Mouse (Mus musculus): ENCODE measurements around the gene Ksr1.
"Not testable (repeated sequence)": the region's sequence is repeated elsewhere in the genome, so short reads cannot be mapped to it uniquely, and the experiment has no call there.

Ksr1 gene

DNA sequence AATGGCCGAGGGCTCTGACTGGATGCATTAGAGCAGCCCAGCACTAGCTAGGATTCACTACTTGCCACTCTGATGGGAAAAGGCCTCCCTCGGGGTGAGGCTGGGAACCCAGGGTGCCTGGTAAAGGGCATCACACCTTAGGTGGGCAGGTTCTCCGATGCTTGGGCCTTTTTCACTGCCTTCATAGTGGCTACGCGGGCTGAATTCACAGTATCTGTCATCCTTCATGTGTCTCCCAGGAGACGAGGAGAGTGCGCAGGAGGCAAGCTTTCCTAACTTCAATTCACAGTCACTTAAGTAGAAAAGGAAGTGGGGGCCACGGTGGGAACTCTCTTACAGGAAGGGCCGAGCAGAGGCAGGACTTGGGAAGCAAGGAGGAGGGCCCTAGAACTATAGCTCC is 132.4 kb downstream of the Ksr1 start:
- no peak for DNase-seq (ENCODE audit: extremely low spot score, low spot score)

DNA sequence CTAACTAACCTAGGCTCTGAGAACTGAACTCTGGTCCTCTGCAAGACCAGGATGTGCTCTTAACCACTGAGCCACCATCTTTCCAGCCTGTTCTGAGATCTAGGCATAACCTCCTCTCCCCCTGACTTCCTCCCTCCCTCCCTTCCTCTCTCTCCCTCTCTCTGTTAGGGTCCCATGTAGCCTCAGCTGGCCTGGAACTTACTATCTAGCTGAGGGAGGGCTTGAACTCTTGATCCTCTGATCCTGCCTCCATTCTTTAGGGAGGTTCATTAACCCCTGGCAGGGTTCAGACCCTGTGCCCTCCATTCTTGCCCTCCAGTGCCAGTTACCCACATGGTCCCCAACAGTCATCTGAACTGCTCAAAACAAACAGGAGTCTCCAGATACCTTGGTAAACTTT is 133.2 kb downstream of the Ksr1 start:
- DNase-seq (ENCODE audit: extremely low spot score, low spot score): no peak

DNA sequence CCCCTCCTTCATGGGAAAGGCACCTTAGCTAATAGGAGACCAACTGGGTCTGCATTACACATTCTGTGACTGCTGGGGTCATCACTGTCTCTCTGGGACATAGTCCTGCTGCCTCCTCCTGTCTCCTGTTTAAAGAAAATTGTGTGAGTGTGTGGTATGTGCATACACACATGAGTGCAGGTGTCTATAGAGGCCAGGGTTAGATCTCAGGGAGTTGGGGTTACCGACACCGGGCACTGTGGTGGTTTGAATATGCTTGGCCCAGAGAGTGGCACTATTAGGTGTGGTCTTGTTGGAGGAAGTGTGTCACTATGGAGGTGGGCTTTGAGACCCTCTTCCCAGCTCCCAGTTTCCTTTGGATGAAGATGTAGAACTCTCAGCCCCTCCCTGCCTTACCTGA is 133.7 kb downstream of the Ksr1 start:
- no peak for DNase-seq (ENCODE audit: extremely low spot score, low spot score)

DNA sequence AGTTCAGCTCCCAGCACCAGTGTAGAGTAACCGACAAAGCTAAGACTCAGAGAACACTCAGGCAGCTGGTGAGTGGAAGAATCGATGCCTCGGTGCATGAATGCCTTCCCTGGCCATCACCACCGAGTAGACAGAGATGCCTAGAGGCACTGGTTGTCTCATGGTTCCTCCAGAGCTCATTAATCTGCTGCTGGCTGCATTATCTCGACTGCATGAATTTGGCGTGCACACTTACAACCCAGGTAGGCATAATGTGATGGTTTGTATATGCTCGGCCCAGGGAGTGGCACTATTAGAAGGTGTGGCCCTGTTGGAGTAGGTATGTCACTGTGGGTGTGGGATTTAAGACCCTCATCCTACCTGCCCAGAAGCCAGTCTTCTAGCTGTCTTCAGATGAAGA is 137.3 kb downstream of the Ksr1 start:
- DNase-seq (ENCODE audit: extremely low spot score, low spot score): no peak

DNA sequence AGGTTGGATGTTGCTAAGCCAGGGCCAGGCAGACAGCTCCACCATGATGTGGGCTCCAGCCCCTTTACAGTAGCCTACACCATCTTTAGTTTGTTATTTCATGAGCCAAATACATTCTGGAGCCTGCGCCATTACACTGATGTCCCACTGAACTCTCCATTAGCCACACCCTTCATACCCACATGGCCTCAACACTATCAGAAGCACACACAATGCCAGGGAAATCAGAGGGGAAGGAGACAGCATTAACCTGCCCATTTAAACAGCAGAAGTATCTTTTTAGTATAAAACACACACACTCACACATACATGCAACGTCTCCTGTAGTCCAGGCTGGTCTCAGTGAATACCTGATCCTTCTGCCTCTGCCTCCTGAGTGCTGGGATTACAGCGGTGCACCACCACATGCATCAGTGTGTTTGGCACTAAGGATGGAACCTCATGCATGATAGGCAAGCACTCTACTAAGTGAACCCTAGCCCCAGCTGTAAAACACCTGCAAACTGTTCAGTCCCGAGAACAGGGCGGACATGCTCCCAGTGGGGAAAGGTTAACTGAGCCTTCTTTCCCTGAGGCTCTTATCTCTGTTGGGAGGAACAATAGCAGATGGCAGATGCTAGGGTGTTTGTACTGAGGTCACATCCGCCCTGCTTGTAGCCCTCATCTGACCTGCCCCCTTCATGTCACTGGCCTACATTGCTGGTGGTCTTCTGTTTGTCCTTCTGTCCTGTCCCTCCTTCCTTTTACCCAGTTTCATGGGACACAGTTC is 138.0 kb downstream of the Ksr1 start:
- no peak for DNase-seq (ENCODE audit: extremely low spot score, low spot score)

DNA sequence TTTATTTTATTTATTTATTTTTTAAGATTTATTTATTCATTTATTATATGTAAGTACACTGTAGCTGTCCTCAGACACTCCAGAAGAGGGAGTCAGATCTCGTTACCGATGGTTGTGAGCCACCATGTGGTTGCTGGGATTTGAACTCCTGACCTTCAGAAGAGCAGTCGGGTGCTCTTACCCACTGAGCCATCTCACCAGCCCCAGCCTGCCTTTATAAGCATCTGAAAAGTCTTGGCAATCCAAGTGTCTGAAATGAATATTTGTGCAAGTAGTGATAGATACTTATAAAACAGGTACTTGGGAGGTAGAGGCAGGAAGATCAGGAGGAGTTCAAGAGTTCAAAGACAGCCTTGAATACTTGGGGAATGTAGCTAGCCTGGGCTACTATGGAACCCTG is 138.9 kb downstream of the Ksr1 start:
- DNase-seq (ENCODE audit: extremely low spot score, low spot score): not testable (repeated sequence)

DNA sequence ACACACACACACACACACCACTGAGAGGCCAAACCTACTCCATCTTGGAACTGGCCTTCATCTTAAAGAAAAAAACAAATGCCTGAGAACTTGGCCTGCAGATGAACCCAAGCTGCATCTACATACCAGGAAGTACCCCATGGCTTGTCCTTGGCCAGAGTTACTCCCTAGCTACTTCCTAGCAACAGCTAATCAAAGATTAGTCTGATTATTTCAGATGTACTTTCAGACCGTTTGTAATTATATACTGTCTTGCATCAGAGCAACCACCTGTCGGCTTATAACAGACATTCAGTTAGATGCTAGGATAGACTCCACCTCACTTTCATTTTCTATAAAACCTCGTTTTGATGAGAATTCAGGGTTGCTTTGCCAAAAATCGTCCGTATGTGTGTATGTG is 139.8 kb downstream of the Ksr1 start:
- no peak for DNase-seq (ENCODE audit: extremely low spot score, low spot score)

DNA sequence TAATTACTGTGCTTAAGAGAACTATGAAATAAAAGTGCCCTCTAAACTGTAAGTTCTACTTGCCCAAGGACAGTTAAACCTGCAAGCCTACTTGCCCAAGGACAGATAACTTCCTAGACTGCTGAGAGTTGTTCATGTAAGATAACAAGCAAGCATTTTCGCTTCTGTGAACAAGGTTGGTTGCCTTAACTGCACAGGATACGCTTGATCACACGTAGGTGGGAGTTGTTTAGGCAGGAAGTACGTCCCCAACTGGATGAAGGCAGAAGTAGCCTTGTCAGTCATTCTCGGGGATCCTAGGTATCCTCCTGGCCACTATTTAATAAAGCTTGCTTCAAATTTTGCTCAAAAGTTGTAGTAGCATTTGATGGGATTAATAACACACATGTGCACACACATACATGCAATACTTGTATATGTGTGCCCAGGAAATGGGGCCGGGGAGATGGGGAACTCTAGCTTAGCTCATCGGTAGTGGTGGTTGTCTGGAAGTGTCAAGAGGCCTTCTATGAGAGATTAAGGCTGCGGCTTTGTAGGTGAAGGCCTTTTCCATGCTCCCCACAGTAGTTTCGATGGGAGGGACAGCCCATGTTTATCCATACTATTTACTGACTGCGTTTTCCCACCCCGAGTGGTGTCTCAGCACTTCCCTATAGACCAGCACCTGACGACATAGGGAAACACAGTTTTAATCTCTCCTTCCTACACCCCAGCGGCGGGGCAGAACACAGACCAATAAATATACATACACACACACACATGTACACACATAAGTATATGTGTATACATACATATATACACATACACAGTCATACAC is 140.4 kb downstream of the Ksr1 start:
- no peak for DNase-seq (ENCODE audit: extremely low spot score, low spot score)

DNA sequence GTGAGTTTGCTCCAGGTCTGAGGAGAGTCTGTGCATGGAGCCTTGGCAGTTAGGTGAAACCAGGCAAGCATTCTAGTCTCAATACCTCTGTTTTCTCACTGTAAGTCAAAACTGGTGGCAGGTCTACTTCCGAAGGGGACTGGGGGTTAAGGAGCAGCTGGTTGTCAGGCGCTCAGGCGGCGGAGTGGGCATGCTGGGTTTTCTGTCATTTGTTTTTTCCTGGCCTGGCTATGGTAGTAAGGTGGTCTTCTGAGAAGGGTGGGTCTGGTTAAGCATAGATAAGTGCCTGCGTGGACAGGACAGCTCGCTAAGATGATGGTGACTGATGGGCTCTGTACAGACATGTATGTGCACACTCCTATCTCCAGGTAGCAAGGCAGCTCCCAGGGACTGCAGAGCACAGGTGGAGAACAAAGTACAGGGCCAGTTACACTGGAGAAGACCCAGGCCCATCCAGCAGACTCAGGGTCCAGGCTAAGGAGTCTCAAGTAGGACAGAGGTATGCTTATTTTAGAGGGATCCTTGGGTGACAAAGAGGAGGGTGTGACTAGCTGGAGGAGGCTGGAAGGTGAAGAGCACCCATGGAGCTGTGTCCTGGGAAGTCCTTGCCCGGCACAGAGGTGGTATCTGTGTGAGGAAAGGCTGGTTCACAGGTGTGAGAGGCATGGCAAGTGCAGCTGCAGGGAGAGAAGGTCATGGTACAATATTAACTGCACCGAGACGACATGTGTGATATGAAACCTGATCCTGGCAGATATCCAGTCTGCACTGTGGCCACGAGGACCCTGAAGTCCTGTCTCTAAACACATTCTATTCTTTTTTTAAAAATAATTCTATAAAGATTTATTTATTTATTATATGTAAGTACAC is 142.2 kb downstream of the Ksr1 start:
- DNase-seq (ENCODE audit: extremely low spot score, low spot score): no peak

DNA sequence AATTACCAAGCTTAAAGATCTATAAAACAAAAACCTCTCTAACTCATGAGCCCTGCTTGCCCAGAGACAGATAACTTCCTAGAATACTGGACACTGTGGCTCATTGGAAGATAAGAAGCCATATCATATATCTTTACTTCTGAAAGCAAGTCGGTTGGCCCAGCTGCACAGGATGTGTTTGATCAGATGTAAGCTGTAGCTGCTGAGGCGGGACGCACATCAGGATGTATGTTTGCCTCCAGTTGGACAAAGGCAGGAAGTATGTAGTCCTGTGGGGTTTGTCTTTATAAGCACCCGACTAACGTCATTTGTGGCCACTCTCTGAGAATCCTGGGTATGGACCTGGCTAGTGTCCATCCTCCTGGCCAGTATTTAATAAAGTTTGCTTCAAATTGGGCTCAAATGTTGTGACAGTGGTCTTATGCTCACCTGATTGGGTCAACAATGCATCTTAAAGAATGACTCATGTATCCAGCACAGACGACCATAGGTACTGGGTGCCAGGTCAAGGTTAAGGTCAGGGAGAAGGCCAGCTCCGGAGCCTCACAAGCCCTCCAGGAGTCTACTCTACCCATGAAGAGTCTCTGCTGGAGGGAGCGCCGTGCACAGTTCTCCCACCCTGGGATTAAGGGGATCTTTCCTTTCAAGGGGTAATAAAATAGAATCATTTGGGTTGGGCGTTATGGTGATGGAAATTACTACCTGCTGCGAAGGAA is 143.0 kb downstream of the Ksr1 start:
- no peak for DNase-seq (ENCODE audit: extremely low spot score, low spot score)

DNA sequence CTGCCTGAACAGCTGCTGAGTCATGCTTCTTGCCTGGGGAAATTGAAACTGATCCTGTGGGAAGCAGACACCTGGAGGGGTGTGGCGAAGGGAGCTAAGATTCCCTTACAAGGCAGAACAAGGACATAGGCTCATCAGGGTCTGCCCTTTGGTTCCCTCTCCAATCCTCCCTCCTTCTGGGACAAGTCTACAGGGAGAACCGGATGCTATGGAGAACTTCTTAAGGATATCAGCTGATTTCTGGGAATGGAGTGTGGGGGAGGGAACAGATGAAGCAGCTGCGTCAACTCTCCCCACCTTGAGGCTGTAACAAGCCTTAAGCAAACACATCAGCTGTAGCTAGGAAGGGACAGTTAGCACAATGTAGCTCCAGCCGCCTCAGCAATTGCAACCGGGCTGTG is 143.7 kb downstream of the Ksr1 start:
- DNase-seq (ENCODE audit: extremely low spot score, low spot score): no peak

DNA sequence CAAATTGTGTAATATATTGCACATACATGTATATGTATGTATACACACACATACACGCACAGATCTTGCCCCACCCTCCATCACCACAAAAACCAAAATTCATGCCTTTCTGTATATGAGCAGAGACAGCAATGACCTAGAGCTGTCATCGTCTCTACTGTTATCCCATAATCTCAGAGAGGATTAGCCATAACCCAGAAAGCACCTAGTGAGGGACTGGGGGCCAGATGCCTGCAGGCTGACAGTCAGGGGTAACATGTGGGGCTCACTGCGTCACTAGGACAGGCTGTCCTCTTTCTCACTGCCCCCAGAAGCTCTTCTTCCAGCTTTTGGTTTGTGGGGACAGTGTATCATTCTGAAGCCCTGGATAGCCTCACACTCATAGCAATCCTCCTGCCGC is 144.3 kb downstream of the Ksr1 start:
- DNase-seq (ENCODE audit: extremely low spot score, low spot score): no peak

DNA sequence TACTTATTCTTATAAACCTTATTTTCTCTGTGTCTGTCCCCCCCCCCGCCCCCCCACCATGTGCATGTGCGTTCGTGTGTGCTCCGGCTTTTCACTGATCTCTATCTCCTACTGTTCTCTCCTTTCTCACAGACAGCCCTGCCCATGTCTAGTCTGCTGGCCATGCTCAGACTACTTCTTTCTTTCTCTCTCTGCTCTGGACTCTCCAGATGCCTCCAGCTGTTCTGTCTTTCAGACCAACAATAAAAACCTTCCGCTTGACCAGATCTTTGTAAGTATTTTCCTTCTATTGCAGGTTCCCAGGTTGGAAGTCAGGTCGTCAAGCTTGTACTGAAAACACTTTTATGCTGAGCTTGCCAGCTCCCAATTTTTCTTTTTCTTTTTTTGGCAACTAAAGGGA is 147.1 kb downstream of the Ksr1 start:
- no peak for DNase-seq (ENCODE audit: extremely low spot score, low spot score)

DNA sequence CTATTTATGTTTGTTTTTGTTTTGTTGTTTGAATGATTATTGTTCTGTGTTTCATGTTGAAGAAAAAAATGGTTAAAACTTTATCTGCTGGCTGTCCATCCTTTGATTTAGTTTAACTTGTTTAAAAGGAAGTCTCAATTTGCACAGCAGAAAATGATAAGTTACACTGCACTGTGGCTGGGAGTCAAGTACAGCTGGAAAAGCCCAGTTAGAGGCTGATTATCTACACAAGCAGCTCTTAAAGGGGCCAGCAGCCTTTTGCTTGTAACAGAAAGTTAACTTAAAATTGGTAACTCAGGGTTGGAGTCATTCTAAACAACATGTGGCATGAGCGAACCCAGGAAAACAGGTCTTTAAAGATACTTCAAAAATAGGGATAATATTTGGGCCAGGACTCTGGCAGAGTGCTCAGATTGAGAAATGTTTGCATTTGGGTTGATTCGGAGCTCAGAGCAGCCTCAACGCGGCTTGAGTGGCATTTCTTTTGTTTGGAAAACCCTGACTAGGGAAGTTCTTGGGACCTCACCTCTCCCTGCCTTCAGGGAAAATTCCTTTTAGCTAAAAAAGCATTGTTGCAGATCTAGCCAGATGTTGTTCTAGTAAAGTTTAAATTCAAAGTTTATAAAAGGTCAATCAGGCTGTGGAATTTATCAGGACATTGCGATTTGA is 155.2 kb downstream of the Ksr1 start:
- DNase-seq (ENCODE audit: extremely low spot score, low spot score): not testable (repeated sequence)

DNA sequence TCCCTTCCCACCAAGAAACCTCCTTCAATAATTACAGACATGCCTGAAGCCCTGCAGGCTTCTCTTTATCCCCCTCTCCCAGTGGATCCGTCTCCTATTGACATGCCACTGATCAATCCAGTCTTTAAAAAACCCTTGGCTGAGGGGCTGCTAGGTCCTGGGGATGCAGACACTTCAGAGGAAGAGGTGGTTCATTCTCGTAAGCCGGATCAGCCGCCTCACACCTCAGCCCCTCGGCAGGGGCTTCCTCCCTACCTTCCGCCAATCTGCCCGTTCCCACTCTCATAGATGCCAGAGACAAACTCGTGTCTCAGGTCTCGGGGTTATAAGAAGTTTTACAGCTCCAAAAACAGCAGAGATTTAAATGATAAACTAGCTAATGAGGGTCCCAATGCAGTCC is 156.1 kb downstream of the Ksr1 start:
- no peak for DNase-seq (ENCODE audit: extremely low spot score, low spot score)

DNA sequence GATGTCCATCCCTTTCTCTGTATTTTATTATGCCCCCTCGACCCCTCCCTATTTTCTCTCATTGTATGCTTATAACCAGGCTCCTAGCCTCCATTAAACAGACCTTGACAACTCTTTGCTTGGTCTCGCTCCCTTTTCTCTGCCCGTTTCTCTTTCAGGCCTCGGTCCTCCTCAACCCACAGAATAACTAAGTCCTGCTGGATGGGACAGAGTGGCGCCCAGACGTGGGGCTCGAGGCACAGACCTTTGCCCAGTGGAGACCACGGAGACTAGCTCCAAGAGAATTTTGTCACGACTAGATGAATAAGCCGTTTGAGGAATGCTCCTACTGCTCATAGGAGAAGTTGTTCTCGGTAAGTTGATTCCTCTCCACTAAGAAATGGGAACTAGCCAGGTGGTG is 157.0 kb downstream of the Ksr1 start:
- not testable (repeated sequence) for DNase-seq (ENCODE audit: extremely low spot score, low spot score)

DNA sequence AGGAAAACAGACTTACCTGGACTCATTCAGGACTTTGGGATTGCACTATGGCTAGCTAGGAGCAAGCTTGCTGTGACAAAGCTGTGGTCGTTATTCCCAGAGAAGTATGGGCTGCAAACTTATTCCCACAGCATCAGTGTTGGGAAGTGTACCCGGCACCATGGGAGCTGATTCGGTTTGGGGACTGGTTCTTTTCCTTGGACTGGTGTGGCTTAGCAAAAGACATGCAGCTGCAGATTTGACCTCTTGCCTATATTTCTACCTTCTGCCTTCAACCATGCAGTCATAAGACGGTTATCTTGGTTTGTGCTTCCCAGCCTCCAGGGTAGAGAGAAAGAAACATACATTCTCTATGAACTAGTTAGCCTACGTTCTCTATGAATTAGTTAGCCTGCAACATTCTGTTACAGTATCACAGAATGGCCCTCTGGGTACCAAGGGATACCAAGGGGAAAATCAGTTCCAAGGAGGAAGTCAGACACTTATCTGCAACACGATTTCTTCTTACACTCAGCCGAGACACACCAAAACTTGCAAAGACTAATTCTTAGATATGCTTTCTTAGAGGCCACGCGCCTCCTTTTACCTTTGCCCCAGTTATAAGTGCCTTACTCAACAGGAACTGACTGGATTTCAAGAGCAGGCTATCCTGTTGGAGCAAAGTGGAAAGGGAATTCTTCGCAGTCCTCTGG is 159.8 kb downstream of the Ksr1 start:
- no peak for DNase-seq (ENCODE audit: extremely low spot score, low spot score)

DNA sequence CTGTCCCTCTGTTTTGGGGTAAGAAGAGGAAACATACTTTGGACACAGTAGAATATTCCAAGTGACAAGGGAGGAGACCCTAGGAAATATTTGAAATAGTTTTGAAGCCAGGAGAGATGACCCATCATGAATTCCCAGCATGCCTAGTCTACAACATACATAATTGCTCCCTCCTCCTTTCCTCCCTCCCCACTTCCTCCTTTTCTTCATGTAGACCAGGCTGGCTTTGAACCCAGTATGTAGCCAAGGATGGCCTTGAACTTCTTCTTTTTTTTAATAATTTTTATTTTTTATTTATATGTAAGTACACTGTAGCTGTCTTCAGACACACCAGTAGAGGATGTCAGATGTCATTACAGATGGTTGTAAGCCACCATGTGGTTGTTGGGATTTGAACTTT is 160.7 kb downstream of the Ksr1 start:
- no peak for DNase-seq (ENCODE audit: extremely low spot score, low spot score)

DNA sequence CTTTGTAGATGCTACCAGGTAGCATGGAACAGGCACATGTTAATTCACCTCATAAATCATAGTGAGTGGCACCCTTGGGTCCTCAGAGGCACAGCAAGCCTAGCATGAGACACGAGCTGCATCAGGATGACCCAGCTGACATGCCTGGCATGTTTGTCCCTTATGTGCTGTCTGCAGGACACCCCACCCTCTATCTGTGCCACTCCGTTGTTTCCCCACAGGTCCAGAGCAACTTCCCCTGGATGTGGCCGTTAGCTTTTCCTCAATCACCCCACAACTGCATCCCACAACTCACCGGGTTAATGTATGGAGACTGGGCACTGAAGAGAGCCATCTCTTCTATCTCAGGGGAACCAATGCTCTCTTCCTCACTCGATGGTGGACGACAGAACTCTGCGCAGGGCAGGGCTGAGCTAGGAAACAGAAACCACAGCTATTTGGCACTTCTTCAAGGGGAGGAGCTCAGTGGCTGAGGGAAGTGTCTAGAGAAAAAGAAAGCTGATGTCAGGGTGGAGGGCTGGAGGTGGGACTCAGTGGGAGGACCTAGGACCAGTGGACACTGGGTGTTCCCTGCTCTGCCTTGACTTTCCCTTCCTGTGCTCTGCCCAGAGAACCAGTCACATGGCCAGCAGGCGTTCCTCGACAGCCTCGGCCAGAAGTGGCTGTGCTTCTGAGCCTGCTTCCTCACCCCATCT is 161.6 kb downstream of the Ksr1 start, which contains the start of gene Lgals9:
TSS of gene Lgals9 (minus strand) at position 464 of the 695 bp plus-strand sequence.
- no peak for DNase-seq (ENCODE audit: extremely low spot score, low spot score)

Measured in neural tube, embryonic 10.5 days (tissue).